Comparison of ENCODE assay signal across 29 mouse cellular contexts in the genomic region with DNA sequence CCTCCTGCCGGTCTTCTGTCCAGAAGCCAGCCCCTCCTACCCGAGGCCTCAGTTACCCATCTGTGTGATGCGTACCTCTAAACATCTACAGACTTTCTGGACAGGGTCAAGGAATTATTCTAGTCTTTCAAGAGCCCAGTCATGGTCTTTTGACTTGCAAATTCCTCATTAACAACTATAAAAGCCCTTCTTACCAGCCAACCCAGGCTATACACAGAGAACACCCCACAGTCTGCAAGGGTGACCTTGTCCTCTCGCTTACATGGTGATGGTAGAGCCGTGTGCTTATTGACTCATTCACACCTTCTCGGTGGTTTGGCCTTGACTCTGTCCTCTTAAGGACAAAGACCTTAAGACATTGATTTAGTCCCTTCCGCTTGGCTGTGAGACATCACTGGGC. TPM values are rescaled to one million over a fixed set of nuclear protein-coding genes. Genes with fewer than 3 reads are reported as not detected.
"Had no signal": no experiment of that assay in that cellular context is flagged by ENCODE, and none has a peak within 500 bp of the region (broad histone marks: within the 10 kb centered on the region; RNA-seq: fewer than 3 reads in every experiment).

No protein-coding gene starts in this region.

- H3K27me3 ChIP-seq: heart, embryonic 12.5 days; hindbrain, embryonic 12.5 days; hindbrain, embryonic 15.5 days; kidney, embryonic 15.5 days; limb, embryonic 13.5 days; limb, embryonic 15.5 days had no signal

- H3K4me3 ChIP-seq: gastrocnemius, adult 2 months; heart, embryonic 10.5 days; heart, embryonic 12.5 days; hindbrain, embryonic 12.5 days; hindbrain, embryonic 15.5 days; kidney, embryonic 15.5 days; limb, embryonic 13.5 days; limb, embryonic 15.5 days; liver, embryonic 12.5 days had no signal

- H3K27ac ChIP-seq: gastrocnemius, adult 2 months; heart, embryonic 10.5 days; hindbrain, embryonic 12.5 days; hindbrain, embryonic 15.5 days; hindbrain, postnatal 0 days; kidney, embryonic 15.5 days; kidney, postnatal 0 days; limb, embryonic 13.5 days; limb, embryonic 15.5 days; liver, embryonic 12.5 days; liver, embryonic 14.5 days had no signal

- DNase-seq: gastrocnemius, adult 2 months; gastrocnemius, postnatal 14 days; heart, adult 18-20 months; heart, postnatal 14 days; heart, postnatal 36 days; kidney, adult 11 months; kidney, adult 2 months; kidney, adult 9 months; kidney, postnatal 14 days; kidney, postnatal 36 days; layer of hippocampus, adult 9-11 months; layer of hippocampus, postnatal 36 days; left cerebral cortex, postnatal 4 days had no signal

- H3K9me3 ChIP-seq: heart, embryonic 10.5 days; heart, embryonic 12.5 days; hindbrain, embryonic 12.5 days; hindbrain, embryonic 15.5 days; kidney, embryonic 15.5 days; limb, embryonic 13.5 days; limb, embryonic 15.5 days; liver, embryonic 12.5 days had no signal

- H3K4me1 ChIP-seq: hindbrain, embryonic 15.5 days; kidney, embryonic 15.5 days; limb, embryonic 15.5 days; liver, embryonic 12.5 days had no signal

- H3K9ac ChIP-seq: heart, embryonic 12.5 days; hindbrain, embryonic 12.5 days; hindbrain, embryonic 15.5 days; kidney, embryonic 15.5 days; limb, embryonic 13.5 days; limb, embryonic 15.5 days; liver, embryonic 12.5 days; liver, embryonic 14.5 days had no signal

- H3K36me3 ChIP-seq: heart, embryonic 10.5 days; heart, embryonic 12.5 days; hindbrain, embryonic 12.5 days; hindbrain, embryonic 15.5 days; kidney, embryonic 15.5 days; limb, embryonic 13.5 days; limb, embryonic 15.5 days; liver, embryonic 12.5 days had no signal

RNA-seq across cellular contexts. Expression of a gene that starts 12.3 kb away (rescaled TPM):
- total RNA-seq: gastrocnemius, adult 2 months; heart, adult 8-10 months; heart, postnatal 36 days; hematopoietic stem cell, adult 5-6 weeks; liver, adult 2 months had no signal
- polyA plus RNA-seq: heart, embryonic 14.5 days; liver, adult 2 months had no signal

RNA-seq across cellular contexts. Expression of a gene that starts 42.7 kb away (rescaled TPM):
- total RNA-seq: granulocyte monocyte progenitor cell, adult 5-6 weeks; hematopoietic stem cell, adult 5-6 weeks had no signal
